Mouse (Mus musculus) testis, adult 2 months (tissue): ENCODE results near the gene Preb.

Experiments used
- CTCF ChIP-seq: fragments of 200-500 bp; IDR thresholded peaks from 2 replicates; pipeline ENCODE4 v1.5.1; 2012; ENCODE audit warnings: low read depth, mild to moderate bottlenecking, inconsistent platforms, low read length, moderate library complexity; ENCODE audit not compliant: control insufficient read depth, insufficient read depth, insufficient replicate concordance
- POLR2A ChIP-seq: fragments of 200-500 bp; IDR thresholded peaks from 2 replicates; pipeline ENCODE4 v1.6.1; 2012; ENCODE audit warnings: low read depth, mild to moderate bottlenecking, inconsistent platforms, low read length, moderate library complexity; ENCODE audit not compliant: control insufficient read depth

- TF ChIP-seq CTCF, result no peak
- no peak for TF ChIP-seq POLR2A
Measured at GRCm38 (mm10) chr5:30926073-30926472, 34.1 kb downstream of the Preb start.
